Mouse (Mus musculus): Measurements from ENCODE around the gene Cdk5r1. TPM values are rescaled to one million over a fixed set of nuclear protein-coding genes. Genes with fewer than 3 reads are reported as not detected.

Gene Cdk5r1
- polyA plus RNA-seq, 1 experiment from 2014 or later = 0.55 TPM

- Histone ChIP-seq H3K27me3 (ENCODE audit: control insufficient read depth, insufficient read depth, low read length) (no peaks in the 10 kb centered on the region), H3K4me1 (ENCODE audit: control insufficient read depth, insufficient read depth, low read length) (peaks cover 15% of the 10 kb centered on the region), H3K4me2 (ENCODE audit: low read depth, low read length) (no peak overlapping the region), H3K4me3 (ENCODE audit: low read length) (no peak overlapping the region), H3K9ac (ENCODE audit: low read length) (no peak overlapping the region), H3K27ac (ENCODE audit: low read length) (no peak overlapping the region), H3K9me3 (replicated peaks; ENCODE audit: control insufficient read depth, low read length) (no peaks in the 10 kb centered on the region), H3K36me3 (ENCODE audit: control insufficient read depth, insufficient read depth) (no peaks in the 10 kb centered on the region)
- no peak for ATAC-seq (replicated peaks; ENCODE audit: extremely low read depth, insufficient read depth, low FRiP score)
- 48% methylated on average over 9 of the region's 9 CpGs for WGBS
These were observed 41.9 kb downstream of the Cdk5r1 start for GRCm38 (mm10) chr11:80518421-80519367.

- H3K27me3 ChIP-seq (ENCODE audit: control insufficient read depth, insufficient read depth, low read length) = no peaks in the 10 kb centered on the region
- no peak for ATAC-seq (replicated peaks; ENCODE audit: extremely low read depth, insufficient read depth, low FRiP score)
- no peak overlapping the region for H3K27ac ChIP-seq (ENCODE audit: low read length)
- peaks cover 15% of the 10 kb centered on the region for H3K4me1 ChIP-seq (ENCODE audit: control insufficient read depth, insufficient read depth, low read length)
- H3K9ac ChIP-seq (ENCODE audit: low read length) = no peak overlapping the region
- no peak overlapping the region for H3K4me2 ChIP-seq (ENCODE audit: low read depth, low read length)
- WGBS = 69% methylated on average over 2 of the region's 2 CpGs
- no peaks in the 10 kb centered on the region for H3K36me3 ChIP-seq (ENCODE audit: control insufficient read depth, insufficient read depth)
- no peak overlapping the region for H3K4me3 ChIP-seq (ENCODE audit: low read length)
- no peaks in the 10 kb centered on the region for H3K9me3 ChIP-seq (replicated peaks; ENCODE audit: control insufficient read depth, low read length)
These were observed 44.3 kb downstream of the Cdk5r1 start for GRCm38 (mm10) chr11:80521148-80521547.

- Histone ChIP-seq H3K4me2 (ENCODE audit: low read depth, low read length) (peak overlapping the region; percentile 16; the same call in 1 of the 2 replicates), H3K27me3 (ENCODE audit: control insufficient read depth, insufficient read depth, low read length) (no peaks in the 10 kb centered on the region), H3K4me3 (ENCODE audit: low read length) (no peak overlapping the region), H3K4me1 (ENCODE audit: control insufficient read depth, insufficient read depth, low read length) (peaks cover 15% of the 10 kb centered on the region), H3K9me3 (replicated peaks; ENCODE audit: control insufficient read depth, low read length) (no peaks in the 10 kb centered on the region), H3K36me3 (ENCODE audit: control insufficient read depth, insufficient read depth) (no peaks in the 10 kb centered on the region), H3K27ac (ENCODE audit: low read length) (peak overlapping the region; percentile 47), H3K9ac (ENCODE audit: low read length) (no peak overlapping the region)
- ATAC-seq (replicated peaks; ENCODE audit: extremely low read depth, insufficient read depth, low FRiP score) = 0 out of 2 replicates have a peak, but pooled peaks have one; percentile 28
- 30% methylated on average over 2 of the region's 2 CpGs for WGBS
These were observed 46.0 kb downstream of the Cdk5r1 start for GRCm38 (mm10) chr11:80522852-80523251.

- 54% methylated on average over 4 of the region's 4 CpGs for WGBS
- no peak for ATAC-seq (replicated peaks; ENCODE audit: extremely low read depth, insufficient read depth, low FRiP score)
These were observed 46.6 kb downstream of the Cdk5r1 start for GRCm38 (mm10) chr11:80523410-80523809.

GRCm38 (mm10) chr11:80524213-80524612 lies 47.4 kb downstream of the Cdk5r1 start:
- H3K4me2 ChIP-seq (ENCODE audit: low read depth, low read length) = no peak overlapping the region
- no peaks in the 10 kb centered on the region for H3K9me3 ChIP-seq (replicated peaks; ENCODE audit: control insufficient read depth, low read length)
- no peaks in the 10 kb centered on the region for H3K27me3 ChIP-seq (ENCODE audit: control insufficient read depth, insufficient read depth, low read length)
- H3K36me3 ChIP-seq (ENCODE audit: control insufficient read depth, insufficient read depth) = no peaks in the 10 kb centered on the region
- WGBS = 88% methylated on average over 5 of the region's 5 CpGs
- H3K9ac ChIP-seq (ENCODE audit: low read length) = no peak overlapping the region
- no peak overlapping the region for H3K4me3 ChIP-seq (ENCODE audit: low read length)
- H3K4me1 ChIP-seq (ENCODE audit: control insufficient read depth, insufficient read depth, low read length) = peaks cover 11% of the 10 kb centered on the region
- no peak for ATAC-seq (replicated peaks; ENCODE audit: extremely low read depth, insufficient read depth, low FRiP score)
- H3K27ac ChIP-seq (ENCODE audit: low read length) = no peak overlapping the region

More at GRCm38 (mm10) chr11:80523410-80523809, 46.6 kb downstream of the Cdk5r1 start:
- H3K27ac ChIP-seq (ENCODE audit: low read length) = peak overlapping the region; percentile 52
- H3K9me3 ChIP-seq (replicated peaks; ENCODE audit: control insufficient read depth, low read length) = no peaks in the 10 kb centered on the region
- peak overlapping the region; percentile 16 for H3K4me2 ChIP-seq (ENCODE audit: low read depth, low read length)
- H3K4me1 ChIP-seq (ENCODE audit: control insufficient read depth, insufficient read depth, low read length) = peaks cover 15% of the 10 kb centered on the region
- no peak overlapping the region for H3K9ac ChIP-seq (ENCODE audit: low read length)
- no peak overlapping the region for H3K4me3 ChIP-seq (ENCODE audit: low read length)
- H3K27me3 ChIP-seq (ENCODE audit: control insufficient read depth, insufficient read depth, low read length) = no peaks in the 10 kb centered on the region
- H3K36me3 ChIP-seq (ENCODE audit: control insufficient read depth, insufficient read depth) = no peaks in the 10 kb centered on the region

- Histone ChIP-seq H3K27ac (ENCODE audit: low read length) (no peak overlapping the region), H3K9ac (ENCODE audit: low read length) (no peak overlapping the region), H3K4me1 (ENCODE audit: control insufficient read depth, insufficient read depth, low read length) (peaks cover 7% of the 10 kb centered on the region), H3K27me3 (ENCODE audit: control insufficient read depth, insufficient read depth, low read length) (no peaks in the 10 kb centered on the region), H3K4me2 (ENCODE audit: low read depth, low read length) (no peak overlapping the region), H3K9me3 (replicated peaks; ENCODE audit: control insufficient read depth, low read length) (no peaks in the 10 kb centered on the region), H3K36me3 (ENCODE audit: control insufficient read depth, insufficient read depth) (no peaks in the 10 kb centered on the region), H3K4me3 (ENCODE audit: low read length) (no peak overlapping the region)
- no peak for ATAC-seq (replicated peaks; ENCODE audit: extremely low read depth, insufficient read depth, low FRiP score)
These were observed 50.9 kb downstream of the Cdk5r1 start for GRCm38 (mm10) chr11:80527697-80528096.

- H3K4me1 ChIP-seq (ENCODE audit: control insufficient read depth, insufficient read depth, low read length) = no peaks in the 10 kb centered on the region
- H3K4me2 ChIP-seq (ENCODE audit: low read depth, low read length) = no peak overlapping the region
- 70% methylated on average over 8 of the region's 8 CpGs for WGBS
- no peak overlapping the region for H3K4me3 ChIP-seq (ENCODE audit: low read length)
- H3K27ac ChIP-seq (ENCODE audit: low read length) = no peak overlapping the region
- no peaks in the 10 kb centered on the region for H3K36me3 ChIP-seq (ENCODE audit: control insufficient read depth, insufficient read depth)
- no peak for ATAC-seq (replicated peaks; ENCODE audit: extremely low read depth, insufficient read depth, low FRiP score)
- H3K27me3 ChIP-seq (ENCODE audit: control insufficient read depth, insufficient read depth, low read length) = no peaks in the 10 kb centered on the region
- H3K9me3 ChIP-seq (replicated peaks; ENCODE audit: control insufficient read depth, low read length) = no peaks in the 10 kb centered on the region
- no peak overlapping the region for H3K9ac ChIP-seq (ENCODE audit: low read length)
These were observed 52.3 kb downstream of the Cdk5r1 start for GRCm38 (mm10) chr11:80529149-80529548.

Other genes starting within 250 kb of the Cdk5r1 start
- 1.9 and 3.1 TPM in 2 replicates for gene Rhbdl3, start 176.1 kb upstream of the Cdk5r1 start, polyA plus RNA-seq (2015; fragmentation: Nextera tagmentation; extraction: Ambion mirVana)
- 14.7 and 17.7 TPM in 2 replicates for gene 5730455P16Rik, start 99.0 kb upstream of the Cdk5r1 start, polyA plus RNA-seq (2015; fragmentation: Nextera tagmentation; extraction: Ambion mirVana)
- gene Zfp207, start 93.7 kb upstream of the Cdk5r1 start, polyA plus RNA-seq (2015; fragmentation: Nextera tagmentation; extraction: Ambion mirVana) = 141 and 155 TPM in 2 replicates
- 189 and 197 TPM in 2 replicates for gene Psmd11, start 48.4 kb upstream of the Cdk5r1 start, polyA plus RNA-seq (2015; fragmentation: Nextera tagmentation; extraction: Ambion mirVana)

All from heart, embryonic 16.5 days (tissue).